Mouse (Mus musculus) spleen, adult 2 months (tissue): ENCODE measurements around the gene Mrnip.

ENCODE experiments used
- CTCF ChIP-seq: fragments of 200-500 bp; IDR thresholded peaks from 2 replicates; pipeline ENCODE4 v1.5.1; 2011; ENCODE audit warnings: mild to moderate bottlenecking, inconsistent platforms; ENCODE audit not compliant: insufficient read depth, insufficient read length, insufficient replicate concordance; ENCODE audit errors: extremely low read depth
- POLR2A ChIP-seq: fragments of 200-500 bp; IDR thresholded peaks from 2 replicates; pipeline ENCODE4 v1.6.1; 2011; ENCODE audit warnings: low read depth, low read length, inconsistent platforms

- TF ChIP-seq POLR2A (no peak), CTCF (no peak)
These were observed 55.1 kb downstream of the Mrnip start for GRCm38 (mm10) chr11:50229252-50229910.
